Mouse (Mus musculus) left cerebral cortex, adult 9 months (tissue): ENCODE data around the gene Gm16506.
"Not testable (repeated sequence)": the region's sequence is repeated elsewhere in the genome, so short reads cannot be mapped to it uniquely, and the experiment has no call there.

Experiments
- DNase-seq, 2 experiments: peaks; one replicate each; pipeline ENCODE4 v3.0.0; 2022; ENCODE audit warnings: low spot score in 2 of 2

Gm16506 gene

DNA sequence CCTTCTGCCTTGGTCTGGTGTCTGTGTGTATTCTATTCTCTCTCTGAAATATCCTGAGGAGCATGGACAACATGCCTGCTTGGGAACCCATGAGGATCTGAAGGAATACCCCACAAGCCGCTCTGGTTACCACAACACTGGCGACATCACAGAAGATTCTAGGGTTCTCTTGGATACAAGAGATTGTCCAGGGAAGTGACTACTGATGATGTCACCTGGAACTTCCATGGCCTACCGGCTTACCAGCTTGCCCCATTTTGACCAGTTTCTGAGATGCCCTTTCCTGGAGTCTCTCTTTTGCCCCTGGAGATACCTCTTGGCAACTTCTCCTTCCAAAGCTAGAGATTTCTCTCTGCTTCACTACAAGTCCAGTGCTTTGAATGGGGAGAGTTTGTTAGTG lies at the start of gene Gm16506:
Gene Gm16506, minus strand, starts transcription at position 101 of the 400 bp plus-strand sequence.
- not testable (repeated sequence) for DNase-seq

DNA sequence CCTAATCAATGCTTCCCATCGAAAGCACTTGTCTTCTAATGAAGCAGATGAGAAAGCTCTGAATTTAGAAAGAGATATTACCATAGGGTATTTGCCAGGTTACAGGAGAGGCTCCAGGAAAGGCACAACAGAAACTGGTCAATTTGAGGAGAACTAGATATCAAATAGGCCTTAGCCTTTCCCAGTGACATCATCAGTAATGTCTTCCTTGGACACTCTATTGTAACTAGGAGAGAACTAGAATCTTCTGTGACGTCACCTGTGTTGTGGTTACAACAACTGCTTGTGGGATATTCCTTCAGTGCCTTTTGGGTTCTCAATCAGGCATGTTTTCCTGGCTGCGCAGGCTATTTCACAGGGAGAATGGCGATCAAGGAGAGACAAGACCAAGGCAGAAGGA lies 20.3 kb upstream of the Gm16506 start, which contains the start of gene Gm6526:
Gene Gm6526, plus strand, starts transcription at position 301 of the 400 bp plus-strand sequence.
- not testable (repeated sequence) for DNase-seq

DNA sequence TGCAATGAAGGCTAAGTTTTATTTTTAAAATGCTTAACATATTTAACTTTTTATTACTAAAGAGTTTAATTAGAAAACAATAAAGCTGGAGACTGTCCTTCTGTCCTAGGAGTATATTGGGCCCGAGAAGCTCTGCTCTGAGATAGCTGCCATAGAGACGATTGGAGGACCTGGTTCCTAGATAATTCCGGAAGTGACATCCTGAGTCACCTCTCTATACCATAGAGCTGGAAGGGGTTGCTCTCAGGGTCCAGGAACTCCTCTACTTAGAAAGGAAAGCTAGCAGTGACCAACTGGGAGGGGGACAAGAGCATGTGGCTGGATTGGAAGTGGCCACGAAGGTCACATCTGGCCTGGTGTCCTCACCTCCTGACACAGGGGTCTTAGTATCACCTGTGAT lies 29.7 kb downstream of the Gm16506 start, which contains the start of gene Gm7324:
Gene Gm7324, plus strand, starts transcription at position 208 of the 400 bp plus-strand sequence.
- DNase-seq, result not testable (repeated sequence)

DNA sequence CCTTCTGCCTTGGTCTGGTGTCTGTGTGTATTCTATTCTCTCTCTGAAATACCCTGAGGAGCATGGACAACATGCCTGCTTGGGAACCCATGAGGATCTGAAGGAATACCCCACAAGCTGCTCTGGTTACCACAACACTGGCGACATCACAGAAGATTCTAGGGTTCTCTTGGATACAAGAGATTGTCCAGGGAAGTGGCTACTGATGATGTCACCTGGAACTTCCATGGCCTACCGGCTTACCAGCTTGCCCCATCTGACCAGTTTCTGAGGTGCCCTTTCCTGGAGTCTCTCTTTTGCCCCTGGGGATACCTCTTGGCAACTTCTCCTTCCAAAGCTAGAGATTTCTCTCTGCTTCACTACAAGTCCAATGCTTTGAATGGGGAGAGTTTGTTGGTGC lies 50.2 kb downstream of the Gm16506 start, which contains the start of gene Gm8165:
Gene Gm8165, minus strand, starts transcription at position 101 of the 400 bp plus-strand sequence.
- not testable (repeated sequence) for DNase-seq
